Mouse (Mus musculus): ENCODE results near the gene Gm20388. TPM values are rescaled to one million over a fixed set of nuclear protein-coding genes. Genes with fewer than 3 reads are reported as not detected.
"Not testable (repeated sequence)": the region's sequence is repeated elsewhere in the genome, so short reads cannot be mapped to it uniquely, and the experiment has no call there.

Gm20388 gene
- total RNA-seq, 2 experiments from 2014 or later = 10.7 TPM; not detected in 1

- DNase-seq (ENCODE audit: low spot score in 2 of 2) = no peak
These were observed 1382.8 kb downstream of the Gm20388 start for GRCm38 (mm10) chr8:121293418-121293817.

GRCm38 (mm10) chr8:121294234-121295108 is 1383.8 kb downstream of the Gm20388 start:
- DNase-seq (ENCODE audit: low spot score in 2 of 2) = no peak

GRCm38 (mm10) chr8:121296082-121296481 is 1385.4 kb downstream of the Gm20388 start:
- no peak for DNase-seq (ENCODE audit: low spot score in 2 of 2)

- peak; percentile 16 to 33 for DNase-seq (ENCODE audit: low spot score in 2 of 2)
These were observed 1386.0 kb downstream of the Gm20388 start for GRCm38 (mm10) chr8:121296597-121296996.

- no peak for DNase-seq (ENCODE audit: low spot score in 2 of 2)
These were observed 1386.7 kb downstream of the Gm20388 start for GRCm38 (mm10) chr8:121297299-121297698.

GRCm38 (mm10) chr8:121300066-121300465 is 1389.4 kb downstream of the Gm20388 start:
- no peak for DNase-seq (ENCODE audit: low spot score in 2 of 2)

GRCm38 (mm10) chr8:121300501-121301411 is 1390.1 kb downstream of the Gm20388 start:
- DNase-seq (ENCODE audit: low spot score in 2 of 2) = no peak

GRCm38 (mm10) chr8:121301431-121301830 is 1390.8 kb downstream of the Gm20388 start:
- DNase-seq (ENCODE audit: low spot score in 2 of 2) = no peak

- no peak for DNase-seq (ENCODE audit: low spot score in 2 of 2)
These were observed 1391.5 kb downstream of the Gm20388 start for GRCm38 (mm10) chr8:121301978-121302649.

GRCm38 (mm10) chr8:121307723-121308122 is 1397.1 kb downstream of the Gm20388 start:
- peak; percentile 30 to 72 for DNase-seq (ENCODE audit: low spot score in 2 of 2)

- DNase-seq (ENCODE audit: low spot score in 2 of 2) = no peak
These were observed 1400.6 kb downstream of the Gm20388 start for GRCm38 (mm10) chr8:121310976-121311819.

GRCm38 (mm10) chr8:121313458-121313857 is 1402.8 kb downstream of the Gm20388 start:
- DNase-seq (ENCODE audit: low spot score in 2 of 2) = no peak

- DNase-seq (ENCODE audit: low spot score in 2 of 2) = no peak
These were observed 1403.4 kb downstream of the Gm20388 start for GRCm38 (mm10) chr8:121314036-121314435.

GRCm38 (mm10) chr8:121315569-121315968 is 1404.9 kb downstream of the Gm20388 start:
- DNase-seq (ENCODE audit: low spot score in 2 of 2) = no peak

GRCm38 (mm10) chr8:121316009-121316408 is 1405.4 kb downstream of the Gm20388 start:
- DNase-seq (ENCODE audit: low spot score in 2 of 2) = no peak

GRCm38 (mm10) chr8:121318756-121319155 is 1408.1 kb downstream of the Gm20388 start:
- not testable (repeated sequence) for DNase-seq (ENCODE audit: low spot score in 2 of 2)

- DNase-seq (ENCODE audit: low spot score in 2 of 2) = no peak
These were observed 1408.8 kb downstream of the Gm20388 start for GRCm38 (mm10) chr8:121319491-121319890.

- no peak for DNase-seq (ENCODE audit: low spot score in 2 of 2)
These were observed 1415.7 kb downstream of the Gm20388 start for GRCm38 (mm10) chr8:121326164-121326910.

- no peak for DNase-seq (ENCODE audit: low spot score in 2 of 2)
These were observed 1421.8 kb downstream of the Gm20388 start for GRCm38 (mm10) chr8:121332436-121332835.

Data from layer of hippocampus, adult 18-20 months (tissue).